Mouse (Mus musculus) stomach, embryonic 14.5 days (tissue): ENCODE measurements around the gene Esyt1. TPM values are rescaled to one million over a fixed set of nuclear protein-coding genes. Genes with fewer than 3 reads are reported as not detected.
A peak's percentile ranks its signal among the peaks of the same experiment; 100 is the strongest.

Experiments
- ATAC-seq: fragments of 200-750 bp; cut with Nextera tagmentation; 2 replicates; pipeline ENCODE4 v1.8.0; 2017; ENCODE audit warnings: low read depth, moderate TSS enrichment; ENCODE audit not compliant: insufficient number of reproducible peaks, insufficient read depth, low FRiP score
- H3K27ac ChIP-seq: fragments of 300-500 bp; sonication (generic); 2 replicates; pipeline ENCODE4 v1.5.1; 2014; ENCODE audit warnings: mild to moderate bottlenecking, low read length, moderate library complexity, mixed read lengths
- H3K27me3 ChIP-seq: fragments of 300-500 bp; sonication (generic); 2 replicates; pipeline ENCODE4 v1.6.1; 2014; ENCODE audit warnings: low read length, control low read depth, mixed read lengths; ENCODE audit not compliant: control insufficient read depth, insufficient read depth
- H3K36me3 ChIP-seq: fragments of 300-500 bp; sonication (generic); 2 replicates; pipeline ENCODE4 v1.6.1; 2014; ENCODE audit warnings: mild to moderate bottlenecking, control low read depth, low read length, moderate library complexity, mixed read lengths; ENCODE audit not compliant: control insufficient read depth, insufficient read depth
- H3K4me1 ChIP-seq: fragments of 300-500 bp; sonication (generic); 2 replicates; pipeline ENCODE4 v1.6.1; 2014; ENCODE audit warnings: low read length, control low read depth, mixed read lengths; ENCODE audit not compliant: control insufficient read depth, insufficient read depth
- H3K4me2 ChIP-seq: fragments of 300-500 bp; sonication (generic); replicated peaks from 2 replicates; pipeline ENCODE4 v1.6.1; 2014; ENCODE audit warnings: low read depth, low read length, control low read depth
- H3K4me3 ChIP-seq: fragments of 300-500 bp; sonication (generic); 2 replicates; pipeline ENCODE4 v1.5.1; 2014; ENCODE audit warnings: low read depth, low read length, control low read depth
- H3K9ac ChIP-seq: fragments of 300-500 bp; sonication (generic); replicated peaks from 2 replicates; pipeline ENCODE4 v1.6.1; 2014; ENCODE audit warnings: low read depth, mild to moderate bottlenecking, control low read depth, low read length, moderate library complexity, mixed read lengths
- H3K9me3 ChIP-seq: fragments of 300-500 bp; sonication (generic); 2 replicates; pipeline ENCODE4 v1.6.1; 2016; ENCODE audit warnings: low read depth, low read length, control low read depth; ENCODE audit not compliant: control insufficient read depth
- WGBS: fragments of 180-500 bp; shearing (Covaris S2); extraction: QIAGEN DNeasy Blood & Tissue Kit; methylation state at CpG from one replicate; pipeline ENCODE4 v1.1.7; 2014; 5-methylcytosine and 5-hydroxymethylcytosine counted together
- microRNA-seq: library from miRNA; unstranded; fragments of <30 nt; microRNA quantifications from one replicate; pipeline ENCODE4, GENCODE M21; 2016
- polyA plus RNA-seq: library from polyadenylated mRNA; unstranded; fragments of >200 nt; fragmentation: Nextera tagmentation; extraction: Ambion mirVana; gene quantifications from 2 replicates; pipeline ENCODE4 v1.2.1, GENCODE M21; 2014

Esyt1 gene
- polyA plus RNA-seq, 1 experiment from 2014 or later, result 25.8 TPM

DNA sequence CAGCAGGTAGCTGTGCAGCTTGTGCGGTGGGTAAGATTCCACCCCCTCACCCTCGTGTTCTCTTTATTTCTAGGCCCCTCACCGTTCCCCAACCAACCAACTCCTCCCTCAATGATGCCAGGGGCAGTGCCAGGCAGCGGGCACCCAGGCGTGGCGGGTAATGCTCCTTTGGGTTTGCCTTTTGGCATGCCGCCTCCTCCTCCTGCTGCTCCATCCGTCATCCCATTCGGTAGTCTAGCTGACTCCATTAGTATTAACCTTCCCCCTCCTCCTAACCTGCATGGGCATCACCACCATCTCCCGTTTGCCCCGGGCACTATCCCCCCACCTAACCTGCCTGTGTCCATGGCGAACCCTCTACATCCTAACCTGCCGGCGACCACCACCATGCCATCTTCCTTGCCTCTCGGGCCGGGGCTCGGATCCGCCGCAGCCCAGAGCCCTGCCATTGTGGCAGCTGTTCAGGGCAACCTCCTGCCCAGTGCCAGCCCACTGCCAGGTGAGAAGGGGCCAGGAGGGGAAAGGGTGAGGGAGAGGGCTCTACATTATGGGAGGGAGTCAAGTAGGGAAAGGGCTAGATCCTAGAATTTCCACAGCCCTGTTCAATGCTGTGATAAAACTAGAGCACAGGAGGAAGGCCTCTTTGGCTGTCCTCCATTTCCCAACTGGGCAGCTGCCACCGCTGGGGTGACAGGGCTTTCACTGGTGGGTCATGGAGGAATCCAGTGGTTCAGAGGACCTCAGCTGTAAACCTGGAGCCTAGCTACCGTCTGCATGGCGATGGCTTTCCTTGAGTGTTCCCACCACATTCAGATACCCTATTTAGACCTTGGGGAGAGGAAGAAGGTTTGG is 37.6 kb downstream of the Esyt1 start:
- Histone ChIP-seq H3K27ac (peak overlapping the region; percentile 55; the same call in 1 of the 2 replicates), H3K9ac (no peak overlapping the region), H3K27me3 (no peaks in the 10 kb centered on the region), H3K36me3 (peaks cover 78% of the 10 kb centered on the region), H3K9me3 (no peaks in the 10 kb centered on the region), H3K4me3 (no peak overlapping the region), H3K4me1 (peaks cover 22% of the 10 kb centered on the region), H3K4me2 (no peak overlapping the region)
- WGBS, result 91% methylated on average over 22 of the region's 22 CpGs
- ATAC-seq, result no peak

DNA sequence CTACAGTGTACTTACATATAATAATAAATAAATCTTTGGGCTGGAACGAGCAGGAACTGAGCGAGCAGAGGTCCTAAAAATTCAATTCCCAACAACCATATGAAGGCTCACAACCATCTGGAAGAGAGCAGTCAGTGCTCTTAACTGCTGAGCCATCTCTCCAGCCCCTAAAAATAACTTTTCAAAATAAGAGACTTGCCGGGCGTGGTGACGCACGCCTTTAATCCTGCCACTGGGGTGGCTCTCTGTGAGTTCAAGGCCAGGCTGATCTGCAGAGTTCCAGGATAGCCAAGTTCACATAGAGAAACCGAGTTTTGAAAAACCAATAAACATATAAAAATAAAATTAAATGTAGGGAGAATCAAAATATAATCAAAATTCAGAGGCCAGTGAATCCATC is 39.3 kb downstream of the Esyt1 start:
- Histone ChIP-seq H3K9ac (no peak overlapping the region), H3K36me3 (peaks cover 89% of the 10 kb centered on the region), H3K27ac (no peak overlapping the region), H3K9me3 (no peaks in the 10 kb centered on the region), H3K27me3 (no peaks in the 10 kb centered on the region), H3K4me3 (no peak overlapping the region), H3K4me1 (peaks cover 13% of the 10 kb centered on the region), H3K4me2 (no peak overlapping the region)
- 90% methylated on average over 7 of the region's 7 CpGs for WGBS
- no peak for ATAC-seq

- no peak overlapping the region for H3K4me2 ChIP-seq
- no peak overlapping the region for H3K9ac ChIP-seq
- no peak overlapping the region for H3K4me3 ChIP-seq
- 83% methylated on average over 11 of the region's 12 CpGs for WGBS
- H3K27ac ChIP-seq, result no peak overlapping the region
- ATAC-seq, result no peak
- H3K9me3 ChIP-seq, result no peaks in the 10 kb centered on the region
- peaks cover 82% of the 10 kb centered on the region for H3K36me3 ChIP-seq
- no peaks in the 10 kb centered on the region for H3K27me3 ChIP-seq
- H3K4me1 ChIP-seq, result no peaks in the 10 kb centered on the region
Measured at GRCm38 (mm10) chr10:128474366-128474765, 51.3 kb downstream of the Esyt1 start.

DNA sequence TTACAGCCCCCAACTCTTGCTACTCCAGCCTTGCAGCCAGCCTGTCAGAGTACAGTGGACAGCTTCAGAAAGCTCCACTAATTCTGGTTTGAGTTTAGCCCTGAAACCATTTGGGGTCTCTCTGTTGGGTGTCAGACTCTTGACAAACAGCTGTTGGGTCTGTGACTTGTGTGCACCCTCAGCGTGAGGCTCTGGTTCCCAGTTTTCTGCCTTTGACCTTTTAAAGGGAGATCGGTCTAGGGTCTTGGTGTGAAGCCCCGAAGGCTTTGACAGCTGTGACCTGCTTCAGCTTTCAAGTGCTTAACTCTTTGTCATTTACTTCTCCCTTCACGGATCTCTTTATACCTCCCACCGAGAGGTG is 65.4 kb downstream of the Esyt1 start:
- Histone ChIP-seq H3K36me3 (peaks cover 38% of the 10 kb centered on the region), H3K27ac (peak overlapping the region; percentile 93; the same call in 1 of the 2 replicates), H3K27me3 (no peaks in the 10 kb centered on the region), H3K9me3 (no peaks in the 10 kb centered on the region), H3K4me1 (peaks cover 13% of the 10 kb centered on the region), H3K4me2 (peak overlapping the region; percentile 86), H3K4me3 (peak overlapping the region; percentile 77), H3K9ac (peak overlapping the region; percentile 92)
- no peak for ATAC-seq
- 5% methylated on average over 5 of the region's 5 CpGs for WGBS

Small RNAs within 50 kb of the gene (microRNA-seq; reads per million reads assigned to microRNA genes)
- gene Gm47275, result not detected
- not detected for gene Mir6916

Other genes starting within 250 kb of the Esyt1 start
- 0.36 and 0.43 TPM in 2 replicates for gene Il23a, start 227.1 kb downstream of the Esyt1 start, polyA plus RNA-seq
- gene Pan2, start 222.5 kb downstream of the Esyt1 start, polyA plus RNA-seq, result 32.9 and 34.8 TPM in 2 replicates
- 328 and 342 TPM in 2 replicates for gene Cnpy2, start 203.4 kb downstream of the Esyt1 start, polyA plus RNA-seq
- 211 and 214 TPM in 2 replicates for gene Cs, start 188.1 kb downstream of the Esyt1 start, polyA plus RNA-seq
- gene Coq10a, start 156.9 kb downstream of the Esyt1 start, polyA plus RNA-seq, result 12.9 and 13.0 TPM in 2 replicates
- gene Ankrd52, start 148.8 kb downstream of the Esyt1 start, polyA plus RNA-seq, result 16.7 and 17.8 TPM in 2 replicates
- gene Slc39a5, start 124.6 kb downstream of the Esyt1 start, polyA plus RNA-seq, result 3.4 and 3.7 TPM in 2 replicates
- 76.6 and 86.7 TPM in 2 replicates for gene Nabp2, start 114.4 kb downstream of the Esyt1 start, polyA plus RNA-seq
- gene Rnf41, start 114.2 kb downstream of the Esyt1 start, polyA plus RNA-seq, result 31.9 and 34.6 TPM in 2 replicates
- 109 and 110 TPM in 2 replicates for gene Smarcc2, start 66.6 kb downstream of the Esyt1 start, polyA plus RNA-seq
- 1,824 and 1,933 TPM in 2 replicates for gene Myl6, start 31.7 kb downstream of the Esyt1 start, polyA plus RNA-seq
- gene Myl6b, start 27.2 kb downstream of the Esyt1 start, polyA plus RNA-seq, result 3.2 and 3.4 TPM in 2 replicates
- gene Zc3h10, start 21.9 kb upstream of the Esyt1 start, polyA plus RNA-seq, result 8.8 and 10.7 TPM in 2 replicates
- 4,724 and 5,059 TPM in 2 replicates for gene Rpl41, start 23.4 kb upstream of the Esyt1 start, polyA plus RNA-seq
- gene Pa2g4, start 40.1 kb upstream of the Esyt1 start, polyA plus RNA-seq, result 210 and 218 TPM in 2 replicates
- gene Erbb3, start 63.8 kb upstream of the Esyt1 start, polyA plus RNA-seq, result 27.1 TPM in 2 replicates
- 1,148 and 1,216 TPM in 2 replicates for gene Rps26, start 100.9 kb upstream of the Esyt1 start, polyA plus RNA-seq
- 3.5 and 4.9 TPM in 2 replicates for gene Ikzf4, start 120.1 kb upstream of the Esyt1 start, polyA plus RNA-seq
- gene Suox, start 148.2 kb upstream of the Esyt1 start, polyA plus RNA-seq, result 14.6 and 16.3 TPM in 2 replicates
- 65.9 and 70.7 TPM in 2 replicates for gene Rab5b, start 170.4 kb upstream of the Esyt1 start, polyA plus RNA-seq
- 1.7 and 2.3 TPM in 2 replicates for gene Pmel, start 178.3 kb upstream of the Esyt1 start, polyA plus RNA-seq
- 90.3 and 92.1 TPM in 2 replicates for gene Cdk2, start 179.2 kb upstream of the Esyt1 start, polyA plus RNA-seq
- 17.5 and 17.9 TPM in 2 replicates for gene Dgka, start 219.0 kb upstream of the Esyt1 start, polyA plus RNA-seq
- 37.2 and 38.7 TPM in 2 replicates for gene Pym1, start 222.0 kb upstream of the Esyt1 start, polyA plus RNA-seq